Mouse (Mus musculus) midbrain, embryonic 14.5 days (tissue): ENCODE data around the gene Itgb7. TPM values are rescaled to one million over a fixed set of nuclear protein-coding genes. Genes with fewer than 3 reads are reported as not detected.

Experiments
- ATAC-seq: fragments of 200-750 bp; cut with Nextera tagmentation; 2 replicates; pipeline ENCODE4 v1.8.0; 2017; ENCODE audit warnings: moderate number of reproducible peaks, moderate library complexity; ENCODE audit not compliant: low FRiP score, low TSS enrichment
- DNase-seq: peaks from one replicate; pipeline ENCODE4 v3.0.0-alpha.2; 2015
- H3K27ac ChIP-seq: fragments of 300-500 bp; sonication (generic); replicated peaks from 2 replicates; pipeline ENCODE4 v1.5.1; 2014; ENCODE audit warnings: mild to moderate bottlenecking, low read depth, low read length, moderate library complexity
- H3K27me3 ChIP-seq: fragments of 300-500 bp; sonication (generic); 2 replicates; pipeline ENCODE4 v1.6.1; 2014; ENCODE audit warnings: low read length, control low read depth, mixed read lengths; ENCODE audit not compliant: control insufficient read depth, insufficient read depth
- H3K36me3 ChIP-seq: fragments of 300-500 bp; sonication (generic); 2 replicates; pipeline ENCODE4 v1.6.1; 2014; ENCODE audit warnings: low read length, control low read depth; ENCODE audit not compliant: control insufficient read depth, insufficient read depth
- H3K4me1 ChIP-seq: fragments of 300-500 bp; sonication (generic); 2 replicates; pipeline ENCODE4 v1.6.1; 2014; ENCODE audit warnings: mild to moderate bottlenecking, antibody characterized with exemption, low read length, control low read depth; ENCODE audit not compliant: control insufficient read depth, insufficient read depth
- H3K4me2 ChIP-seq: fragments of 300-500 bp; sonication (generic); 2 replicates; pipeline ENCODE4 v1.6.1; 2014; ENCODE audit warnings: mild to moderate bottlenecking, low read length, moderate library complexity
- H3K4me3 ChIP-seq: fragments of 300-500 bp; sonication (generic); replicated peaks from 2 replicates; pipeline ENCODE4 v1.5.1; 2014; ENCODE audit warnings: low read depth, low read length
- H3K9ac ChIP-seq: fragments of 300-500 bp; sonication (generic); replicated peaks from 2 replicates; pipeline ENCODE4 v1.6.1; 2014; ENCODE audit warnings: mild to moderate bottlenecking, low read length, moderate library complexity
- H3K9me3 ChIP-seq: fragments of 300-500 bp; sonication (generic); 2 replicates; pipeline ENCODE4 v1.6.1; 2016; ENCODE audit warnings: low read length, control low read depth, mixed read lengths; ENCODE audit not compliant: control insufficient read depth
- WGBS: fragments of 180-500 bp; shearing (Covaris S2); extraction: QIAGEN DNeasy Blood & Tissue Kit; methylation state at CpG from one replicate; pipeline ENCODE4 v1.1.7; 2014; 5-methylcytosine and 5-hydroxymethylcytosine counted together
- polyA plus RNA-seq: library from polyadenylated mRNA; unstranded; fragments of >200 nt; fragmentation: Nextera tagmentation; extraction: Ambion mirVana; gene quantifications from 2 replicates; pipeline ENCODE4 v1.2.1, GENCODE M21; 2014

Itgb7 gene
- polyA plus RNA-seq, 1 experiment from 2014 or later: 0.78 TPM

GRCm38 (mm10) chr15:102255547-102256255 lies 24.0 kb upstream of the Itgb7 start:
- Histone ChIP-seq H3K4me2 (no peak overlapping the region), H3K9me3 (no peaks in the 10 kb centered on the region), H3K9ac (no peak overlapping the region), H3K4me1 (0 out of 2 replicates have a peak, but pooled peaks cover 7% of the 10 kb centered on the region), H3K27me3 (peaks cover 28% of the 10 kb centered on the region), H3K36me3 (no peaks in the 10 kb centered on the region), H3K4me3 (no peak overlapping the region), H3K27ac (no peak overlapping the region)
- DNase-seq (no peak), ATAC-seq (no peak)
- 47% methylated on average over 14 of the region's 14 CpGs for WGBS

- 58% methylated on average over 5 of the region's 5 CpGs for WGBS
- H3K36me3 ChIP-seq: no peaks in the 10 kb centered on the region
- no peak overlapping the region for H3K9ac ChIP-seq
- no peaks in the 10 kb centered on the region for H3K9me3 ChIP-seq
- no peak for ATAC-seq
- no peak overlapping the region for H3K27ac ChIP-seq
- no peak for DNase-seq
- H3K4me3 ChIP-seq: no peak overlapping the region
- peaks cover 13% of the 10 kb centered on the region; the same call in 1 of the 2 replicates for H3K4me1 ChIP-seq
- no peak overlapping the region for H3K4me2 ChIP-seq
- peaks cover 31% of the 10 kb centered on the region for H3K27me3 ChIP-seq
Measured at GRCm38 (mm10) chr15:102250521-102250920, 18.8 kb upstream of the Itgb7 start.

GRCm38 (mm10) chr15:102249967-102250366 lies 18.2 kb upstream of the Itgb7 start:
- Histone ChIP-seq H3K4me3 (no peak overlapping the region), H3K4me1 (peaks cover 13% of the 10 kb centered on the region; the same call in 1 of the 2 replicates), H3K27ac (no peak overlapping the region), H3K36me3 (no peaks in the 10 kb centered on the region), H3K4me2 (no peak overlapping the region), H3K9me3 (no peaks in the 10 kb centered on the region), H3K27me3 (peaks cover 37% of the 10 kb centered on the region), H3K9ac (no peak overlapping the region)
- WGBS: 54% methylated on average over 9 of the region's 9 CpGs
- ATAC-seq (no peak), DNase-seq (no peak)

- Histone ChIP-seq H3K9me3 (no peaks in the 10 kb centered on the region), H3K27me3 (peaks cover 44% of the 10 kb centered on the region), H3K36me3 (no peaks in the 10 kb centered on the region), H3K27ac (no peak overlapping the region), H3K4me1 (peaks cover 13% of the 10 kb centered on the region; the same call in 1 of the 2 replicates), H3K9ac (no peak overlapping the region), H3K4me2 (0 out of 2 replicates have a peak overlapping the region, but pooled peaks have one; percentile 17), H3K4me3 (no peak overlapping the region)
- 3% methylated on average over 13 of the region's 13 CpGs for WGBS
- no peak for DNase-seq
- no peak for ATAC-seq
Measured at GRCm38 (mm10) chr15:102249251-102249691, 17.5 kb upstream of the Itgb7 start.

- WGBS: 5% methylated on average over 3 of the region's 3 CpGs
- H3K4me1 ChIP-seq: peaks cover 13% of the 10 kb centered on the region; the same call in 1 of the 2 replicates
- H3K36me3 ChIP-seq: no peaks in the 10 kb centered on the region
- ATAC-seq (no peak), DNase-seq (no peak)
- H3K4me3 ChIP-seq: no peak overlapping the region
- peaks cover 48% of the 10 kb centered on the region for H3K27me3 ChIP-seq
- H3K4me2 ChIP-seq: no peak overlapping the region
- H3K9me3 ChIP-seq: no peaks in the 10 kb centered on the region
- no peak overlapping the region for H3K9ac ChIP-seq
- no peak overlapping the region for H3K27ac ChIP-seq
Measured at GRCm38 (mm10) chr15:102248812-102249191, 17.1 kb upstream of the Itgb7 start.

GRCm38 (mm10) chr15:102248131-102248811 lies 16.5 kb upstream of the Itgb7 start:
- ATAC-seq (no peak), DNase-seq (no peak)
- Histone ChIP-seq H3K4me3 (peak overlapping the region; percentile 55), H3K4me1 (peaks cover 13% of the 10 kb centered on the region; the same call in 1 of the 2 replicates), H3K27me3 (peaks cover 54% of the 10 kb centered on the region), H3K4me2 (peak overlapping the region; percentile 96), H3K36me3 (no peaks in the 10 kb centered on the region), H3K9me3 (no peaks in the 10 kb centered on the region), H3K27ac (no peak overlapping the region; the same call in 1 of the 2 replicates), H3K9ac (0 out of 2 replicates have a peak overlapping the region, but pooled peaks have one; percentile 53)
- WGBS: 12% methylated on average over 8 of the region's 8 CpGs

- peak overlapping the region; percentile 53 for H3K9ac ChIP-seq
- H3K27ac ChIP-seq: peak overlapping the region; percentile 71
- ATAC-seq (peak; percentile 36; the same call in 1 of the 2 replicates), DNase-seq (peak; percentile 62)
- H3K27me3 ChIP-seq: peaks cover 62% of the 10 kb centered on the region
- H3K4me3 ChIP-seq: peak overlapping the region; percentile 55
- peaks cover 13% of the 10 kb centered on the region; the same call in 1 of the 2 replicates for H3K4me1 ChIP-seq
- under 1% methylated on average over 62 of the region's 65 CpGs for WGBS
- H3K4me2 ChIP-seq: peak overlapping the region; percentile 96
- no peaks in the 10 kb centered on the region for H3K9me3 ChIP-seq
- H3K36me3 ChIP-seq: no peaks in the 10 kb centered on the region
Measured at GRCm38 (mm10) chr15:102247252-102248130, 15.7 kb upstream of the Itgb7 start.

- Histone ChIP-seq H3K36me3 (no peaks in the 10 kb centered on the region), H3K4me1 (peaks cover 13% of the 10 kb centered on the region; the same call in 1 of the 2 replicates), H3K4me3 (peak overlapping the region; percentile 55), H3K27me3 (peaks cover 63% of the 10 kb centered on the region), H3K4me2 (peak overlapping the region; percentile 96), H3K9me3 (no peaks in the 10 kb centered on the region), H3K27ac (peak overlapping the region; percentile 71), H3K9ac (peak overlapping the region; percentile 53)
- 0% methylated on average over 34 of the region's 35 CpGs for WGBS
- ATAC-seq (peak; percentile 68; the same call in 1 of the 2 replicates), DNase-seq (peak; percentile 96)
Measured at GRCm38 (mm10) chr15:102246866-102247251, 15.1 kb upstream of the Itgb7 start.
